Mouse (Mus musculus): ENCODE measurements at regions not wholly inside any gene's neighbourhood (a gene's known extent, or its start where the extent isn't known, plus 50 kb on each side); places are given as distances from the start of the nearest gene placed in this dataset.
A peak's percentile ranks its signal among the peaks of the same experiment; 100 is the strongest.

DNA sequence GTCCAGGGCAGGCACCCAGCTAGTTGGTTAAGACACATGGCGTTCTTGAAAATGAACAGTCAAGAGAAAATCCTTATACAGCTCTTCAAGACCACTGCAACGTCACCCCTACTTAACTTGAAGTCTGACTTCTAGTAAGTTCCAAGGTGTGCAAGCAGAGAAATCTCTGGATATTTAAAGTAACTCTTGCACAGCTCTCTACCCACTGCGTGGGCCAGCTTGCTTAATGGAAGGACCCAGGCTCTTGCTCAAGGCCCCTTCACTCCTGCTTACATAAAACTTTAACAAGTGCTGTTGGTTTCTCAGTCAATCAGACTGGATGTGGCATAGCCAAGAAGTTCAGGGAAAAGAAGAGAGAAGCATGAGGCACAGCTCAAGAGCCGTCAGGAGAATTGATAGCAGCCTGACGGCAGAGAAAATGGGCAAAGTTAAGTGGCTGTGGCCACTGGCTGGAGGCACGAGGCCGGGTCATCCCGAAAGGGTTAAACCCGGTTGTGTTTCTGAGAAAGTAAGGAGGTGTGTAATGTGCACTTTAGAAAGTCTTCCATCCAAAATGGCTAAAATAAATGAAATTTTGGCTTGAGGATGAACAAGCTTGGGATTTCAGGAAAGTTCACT, 382.0 kb downstream of the Gm45692 start:
- Histone ChIP-seq H3K4me3 (ENCODE audit: low read depth, low read length) (no peak overlapping the region), H3K27ac (replicated peaks) (no peak overlapping the region), H3K9me3 (ENCODE audit: control insufficient read depth, low read length) (no peaks in the 10 kb centered on the region), H3K4me2 (replicated peaks; ENCODE audit: low read depth) (no peak overlapping the region), H3K27me3 (ENCODE audit: control insufficient read depth, insufficient read depth, low read length) (no peaks in the 10 kb centered on the region), H3K36me3 (ENCODE audit: control insufficient read depth, insufficient read depth, low read length) (no peaks in the 10 kb centered on the region), H3K4me1 (replicated peaks; ENCODE audit: control insufficient read depth, insufficient read depth) (no peaks in the 10 kb centered on the region), H3K9ac (ENCODE audit: low read length) (no peak overlapping the region)
- 55% methylated on average over 9 of the region's 9 CpGs for WGBS
- TF ChIP-seq CTCF (IDR thresholded peaks at IDR 0.05; ENCODE audit: low read depth) (no peak), EP300 (optimal IDR thresholded peaks at IDR 0.05) (no peak)
- DNase-seq (ENCODE audit: low spot score) (peak; percentile 5), ATAC-seq (ENCODE audit: low FRiP score, low TSS enrichment) (no peak)

GRCm38 (mm10) chr8:26501814-26502572, 382.7 kb downstream of the Gm45692 start:
- WGBS, result 46% methylated on average over 11 of the region's 11 CpGs
- peak; percentile 12 for DNase-seq (ENCODE audit: low spot score)
- 0 out of 2 replicates have a peak overlapping the region, but pooled peaks have one; percentile 8 for H3K27ac ChIP-seq (replicated peaks)
- no peaks in the 10 kb centered on the region for H3K9me3 ChIP-seq (ENCODE audit: control insufficient read depth, low read length)
- no peak overlapping the region for H3K4me2 ChIP-seq (replicated peaks; ENCODE audit: low read depth)
- no peaks in the 10 kb centered on the region for H3K36me3 ChIP-seq (ENCODE audit: control insufficient read depth, insufficient read depth, low read length)
- H3K9ac ChIP-seq (ENCODE audit: low read length), result no peak overlapping the region
- no peak overlapping the region for H3K4me3 ChIP-seq (ENCODE audit: low read depth, low read length)
- H3K27me3 ChIP-seq (ENCODE audit: control insufficient read depth, insufficient read depth, low read length), result no peaks in the 10 kb centered on the region
- H3K4me1 ChIP-seq (replicated peaks; ENCODE audit: control insufficient read depth, insufficient read depth), result no peaks in the 10 kb centered on the region
- no peak for TF ChIP-seq EP300 (optimal IDR thresholded peaks at IDR 0.05)
- no peak for TF ChIP-seq CTCF (IDR thresholded peaks at IDR 0.05; ENCODE audit: low read depth)
- ATAC-seq (ENCODE audit: low FRiP score, low TSS enrichment), result no peak

DNA sequence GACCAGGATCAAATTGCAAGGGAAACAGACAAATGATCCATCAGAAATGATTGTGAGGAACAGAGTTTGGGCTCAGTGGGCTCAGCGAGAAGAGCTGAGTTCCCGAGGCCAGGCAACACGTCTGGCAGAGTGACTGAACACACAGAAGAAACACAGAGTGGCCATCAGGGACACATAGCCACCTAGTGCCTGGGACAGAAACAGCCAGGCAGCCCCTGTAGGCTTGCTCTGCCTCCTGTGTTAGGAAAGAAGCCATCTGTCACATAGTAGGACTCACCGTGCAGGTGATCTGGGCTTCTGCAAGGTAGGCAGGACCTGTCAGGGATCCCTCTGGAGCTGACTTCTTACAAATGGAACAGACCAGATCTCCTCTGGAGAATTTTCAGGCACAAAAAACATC, 383.4 kb downstream of the Gm45692 start:
- Histone ChIP-seq H3K9me3 (ENCODE audit: control insufficient read depth, low read length) (no peaks in the 10 kb centered on the region), H3K4me1 (replicated peaks; ENCODE audit: control insufficient read depth, insufficient read depth) (no peaks in the 10 kb centered on the region), H3K27ac (replicated peaks) (no peak overlapping the region), H3K4me3 (ENCODE audit: low read depth, low read length) (no peak overlapping the region), H3K27me3 (ENCODE audit: control insufficient read depth, insufficient read depth, low read length) (no peaks in the 10 kb centered on the region), H3K36me3 (ENCODE audit: control insufficient read depth, insufficient read depth, low read length) (no peaks in the 10 kb centered on the region), H3K4me2 (replicated peaks; ENCODE audit: low read depth) (no peak overlapping the region), H3K9ac (ENCODE audit: low read length) (no peak overlapping the region)
- ATAC-seq (ENCODE audit: low FRiP score, low TSS enrichment) (no peak), DNase-seq (ENCODE audit: low spot score) (peak; percentile 13)
- 50% methylated on average over 4 of the region's 4 CpGs for WGBS
- TF ChIP-seq CTCF (IDR thresholded peaks at IDR 0.05; ENCODE audit: low read depth) (peak; percentile 14; the same call in 1 of the 2 replicates), EP300 (optimal IDR thresholded peaks at IDR 0.05) (no peak)

- 20% methylated on average over 4 of the region's 4 CpGs for WGBS
- Histone ChIP-seq H3K9me3 (ENCODE audit: control insufficient read depth, low read length) (no peaks in the 10 kb centered on the region), H3K27ac (replicated peaks) (no peak overlapping the region), H3K4me3 (ENCODE audit: low read depth, low read length) (no peak overlapping the region), H3K4me2 (replicated peaks; ENCODE audit: low read depth) (no peak overlapping the region), H3K9ac (ENCODE audit: low read length) (no peak overlapping the region), H3K36me3 (ENCODE audit: control insufficient read depth, insufficient read depth, low read length) (no peaks in the 10 kb centered on the region), H3K4me1 (replicated peaks; ENCODE audit: control insufficient read depth, insufficient read depth) (no peaks in the 10 kb centered on the region), H3K27me3 (ENCODE audit: control insufficient read depth, insufficient read depth, low read length) (no peaks in the 10 kb centered on the region)
- TF ChIP-seq CTCF (IDR thresholded peaks at IDR 0.05; ENCODE audit: low read depth), result no peak
- no peak for TF ChIP-seq EP300 (optimal IDR thresholded peaks at IDR 0.05)
- DNase-seq (ENCODE audit: low spot score) (peak; percentile 14), ATAC-seq (ENCODE audit: low FRiP score, low TSS enrichment) (no peak)
Observed at GRCm38 (mm10) chr8:26503918-26504317, 384.6 kb downstream of the Gm45692 start.

DNA sequence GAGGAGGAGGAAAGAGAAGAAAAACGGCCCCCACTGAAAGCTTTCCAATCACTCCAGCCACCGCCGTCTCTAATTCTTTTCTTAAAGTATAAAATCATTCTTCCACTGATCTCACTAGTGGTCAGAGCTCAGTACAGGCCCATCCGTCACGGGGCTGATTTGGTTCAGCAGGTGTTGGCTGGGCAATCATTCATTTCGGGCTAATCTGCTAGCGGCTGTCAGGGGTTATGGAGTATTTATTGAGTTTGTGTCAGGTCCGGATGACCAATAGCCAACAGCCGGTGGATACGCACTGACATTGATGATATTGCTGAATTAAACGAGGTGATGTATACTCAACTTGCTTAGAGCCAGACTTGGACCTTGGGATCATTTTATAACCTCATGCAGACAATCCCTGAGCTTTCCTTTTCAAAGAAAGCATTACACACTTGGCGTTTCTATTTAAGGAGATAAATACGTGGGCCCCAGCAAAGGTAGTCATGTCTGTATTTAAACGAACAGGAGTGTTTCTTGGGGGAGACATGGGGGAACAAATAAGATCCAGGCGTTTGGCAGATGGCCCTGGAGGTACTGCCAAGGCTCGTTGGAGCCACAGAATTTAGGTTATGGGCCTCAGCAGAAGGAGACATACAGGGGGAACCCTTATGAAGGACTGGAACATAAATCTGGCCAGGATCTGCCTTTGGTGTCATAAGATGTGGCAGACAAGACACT, 385.1 kb downstream of the Gm45692 start:
- no peaks in the 10 kb centered on the region for H3K4me1 ChIP-seq (replicated peaks; ENCODE audit: control insufficient read depth, insufficient read depth)
- H3K9me3 ChIP-seq (ENCODE audit: control insufficient read depth, low read length), result no peaks in the 10 kb centered on the region
- no peaks in the 10 kb centered on the region for H3K36me3 ChIP-seq (ENCODE audit: control insufficient read depth, insufficient read depth, low read length)
- DNase-seq (ENCODE audit: low spot score), result peak; percentile 12
- WGBS, result 27% methylated on average over 16 of the region's 16 CpGs
- H3K4me3 ChIP-seq (ENCODE audit: low read depth, low read length), result no peak overlapping the region
- no peak overlapping the region for H3K27ac ChIP-seq (replicated peaks)
- no peak overlapping the region for H3K4me2 ChIP-seq (replicated peaks; ENCODE audit: low read depth)
- TF ChIP-seq CTCF (IDR thresholded peaks at IDR 0.05; ENCODE audit: low read depth) (no peak), EP300 (optimal IDR thresholded peaks at IDR 0.05) (no peak)
- no peak overlapping the region for H3K9ac ChIP-seq (ENCODE audit: low read length)
- no peaks in the 10 kb centered on the region for H3K27me3 ChIP-seq (ENCODE audit: control insufficient read depth, insufficient read depth, low read length)
- ATAC-seq (ENCODE audit: low FRiP score, low TSS enrichment), result no peak
